Mouse (Mus musculus): ENCODE measurements around the gene Rpl27a. TPM values are rescaled to one million over a fixed set of nuclear protein-coding genes. Genes with fewer than 3 reads are reported as not detected.

The Rpl27a gene
- 100 to 1,000 TPM in 2 of 4 experiments, 10 to 100 TPM in 2; 82.2 to 125 (median 99.4) TPM for total RNA-seq (2022)

GRCm38 (mm10) chr7:109518838-109519696 is at the start of gene Rpl27a:
Gene Rpl27a (plus strand): TSS chr7:109519147.
- DNase-seq (ENCODE audit: low spot score) = peak; percentile 99

GRCm38 (mm10) chr7:109470700-109471099 is 48.2 kb upstream of the Rpl27a start:
- DNase-seq (ENCODE audit: low spot score) = no peak

GRCm38 (mm10) chr7:109477926-109478325 is 41.0 kb upstream of the Rpl27a start:
- no peak for DNase-seq (ENCODE audit: low spot score)

GRCm38 (mm10) chr7:109480765-109481197 is 38.2 kb upstream of the Rpl27a start:
- DNase-seq (ENCODE audit: low spot score) = peak; percentile 31

GRCm38 (mm10) chr7:109484221-109484620 is 34.7 kb upstream of the Rpl27a start:
- DNase-seq (ENCODE audit: low spot score) = no peak

DNA sequence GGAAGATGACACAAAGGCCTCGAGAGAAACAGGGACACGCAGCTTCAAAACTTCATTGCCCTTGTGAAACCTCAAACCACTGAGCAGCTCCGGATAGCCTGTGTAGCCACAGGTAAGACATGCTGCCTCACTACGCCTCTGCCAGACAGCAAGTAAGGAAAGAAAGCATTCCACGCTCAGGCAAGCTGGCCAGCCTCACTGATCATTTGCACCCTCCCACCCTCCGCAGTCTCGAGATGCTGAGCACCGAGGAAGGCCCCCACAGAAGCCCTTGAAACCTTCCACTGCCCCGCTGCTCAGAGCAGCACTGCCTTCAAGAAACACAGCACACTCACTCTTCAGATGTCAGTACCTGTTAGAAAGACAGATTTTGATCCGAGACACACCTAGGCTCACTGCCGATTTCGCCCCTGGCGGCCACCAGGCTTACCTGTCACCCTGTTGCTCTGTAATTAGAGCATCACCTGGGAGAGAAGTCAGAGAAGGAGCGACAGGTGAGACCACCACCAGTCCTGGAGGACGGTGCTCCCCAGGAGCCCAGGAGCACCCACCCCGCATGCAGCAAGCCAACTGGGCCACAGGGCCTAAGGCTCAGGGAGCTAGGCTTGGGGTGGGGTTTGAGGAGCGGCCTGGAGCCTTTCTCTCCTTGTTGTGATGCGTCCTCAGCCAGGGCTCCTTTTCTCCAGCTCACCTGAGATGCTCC is 26.2 kb upstream of the Rpl27a start:
- no peak for DNase-seq (ENCODE audit: low spot score)

DNA sequence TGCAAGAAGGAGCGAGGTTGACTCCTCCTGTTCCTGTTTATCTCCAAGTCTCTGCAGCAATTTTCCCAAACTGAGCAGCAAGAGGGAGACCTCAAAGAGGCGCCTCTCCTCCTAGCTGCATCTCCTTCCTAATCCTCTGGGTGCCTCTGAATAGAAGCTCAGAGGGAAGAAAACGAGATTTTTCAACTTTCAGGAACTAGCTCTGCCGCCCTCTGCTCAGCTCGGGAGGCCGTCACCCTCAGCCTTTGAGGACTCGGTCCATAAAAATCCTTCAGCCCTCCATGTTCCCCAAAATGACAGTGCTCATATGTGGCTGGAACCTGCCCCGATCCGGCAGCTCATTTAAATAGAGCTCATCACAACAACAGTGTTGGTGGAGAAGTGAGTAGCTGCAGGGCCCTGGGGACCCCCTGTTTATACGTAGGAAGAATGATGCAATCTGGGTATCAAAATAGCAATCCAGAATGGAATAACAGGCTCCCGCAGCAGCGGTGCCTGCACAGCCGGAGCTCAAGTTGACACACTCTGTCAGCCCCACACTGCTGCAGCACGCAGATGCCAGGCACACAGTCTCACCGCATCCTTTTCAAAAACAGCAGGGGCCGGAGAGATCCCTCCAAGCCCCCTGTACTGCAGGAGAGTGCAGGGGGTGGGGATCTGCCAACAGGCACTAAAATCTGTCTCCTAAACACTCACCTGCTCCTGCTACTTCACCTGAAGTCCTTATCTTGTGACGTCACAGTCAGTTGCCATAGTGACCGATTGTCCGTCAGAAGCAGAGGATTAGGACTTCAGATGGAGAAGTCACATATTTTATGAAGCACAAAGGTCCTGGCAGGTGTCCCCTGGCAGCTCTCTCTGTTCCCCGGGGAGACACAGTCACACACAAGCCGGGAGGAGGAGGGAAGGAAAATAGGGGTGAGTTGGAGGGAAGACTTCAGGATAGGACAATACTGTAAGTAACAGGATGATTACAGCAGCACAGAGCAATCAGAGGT is 25.3 kb upstream of the Rpl27a start:
- DNase-seq (ENCODE audit: low spot score) = no peak

DNA sequence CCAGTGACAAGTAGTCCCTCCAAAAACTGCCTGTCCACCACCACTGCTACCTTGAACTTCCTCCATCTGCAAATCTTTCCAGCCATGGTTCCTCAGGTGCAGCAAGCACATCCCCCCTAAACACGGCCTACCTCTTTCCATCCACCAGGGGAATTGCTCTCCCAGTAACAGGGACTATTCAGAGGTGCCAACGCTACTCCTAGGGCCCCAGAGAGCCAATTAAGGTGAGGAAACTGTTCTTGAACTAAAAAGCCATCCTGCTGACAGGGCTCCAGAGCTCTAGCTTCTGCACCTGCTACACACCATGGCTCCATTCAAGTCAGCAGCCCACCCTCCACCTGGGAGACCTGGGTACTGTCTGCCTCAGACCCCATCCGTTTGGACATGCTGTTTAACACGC is 21.4 kb upstream of the Rpl27a start:
- no peak for DNase-seq (ENCODE audit: low spot score)

GRCm38 (mm10) chr7:109507119-109507518 is 11.8 kb upstream of the Rpl27a start:
- DNase-seq (ENCODE audit: low spot score) = no peak

DNA sequence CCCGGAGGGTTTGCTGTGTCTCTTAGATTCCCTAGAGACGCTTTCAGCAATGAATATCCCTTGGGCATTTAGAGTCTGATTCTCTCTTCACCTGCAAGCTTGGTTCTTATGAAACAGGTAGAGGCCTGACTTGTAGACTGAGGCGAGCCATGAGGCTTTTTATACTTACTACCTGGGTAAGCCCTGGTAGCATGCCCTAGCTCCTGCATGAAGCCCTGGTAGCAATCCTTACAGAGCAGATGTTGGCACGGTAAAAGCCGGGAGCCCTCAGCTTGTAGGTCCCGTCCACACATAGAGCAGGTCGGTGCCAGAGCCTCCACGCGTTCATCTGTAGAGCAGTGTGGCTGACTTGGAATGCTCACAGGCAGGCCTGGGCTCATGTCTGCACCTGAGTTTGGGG is 11.4 kb upstream of the Rpl27a start:
- no peak for DNase-seq (ENCODE audit: low spot score)

GRCm38 (mm10) chr7:109508034-109508433 is 10.9 kb upstream of the Rpl27a start, which contains the start of gene Trim66:
Gene Trim66 (minus strand): TSS chr7:109508134.
- DNase-seq (ENCODE audit: low spot score) = no peak

DNA sequence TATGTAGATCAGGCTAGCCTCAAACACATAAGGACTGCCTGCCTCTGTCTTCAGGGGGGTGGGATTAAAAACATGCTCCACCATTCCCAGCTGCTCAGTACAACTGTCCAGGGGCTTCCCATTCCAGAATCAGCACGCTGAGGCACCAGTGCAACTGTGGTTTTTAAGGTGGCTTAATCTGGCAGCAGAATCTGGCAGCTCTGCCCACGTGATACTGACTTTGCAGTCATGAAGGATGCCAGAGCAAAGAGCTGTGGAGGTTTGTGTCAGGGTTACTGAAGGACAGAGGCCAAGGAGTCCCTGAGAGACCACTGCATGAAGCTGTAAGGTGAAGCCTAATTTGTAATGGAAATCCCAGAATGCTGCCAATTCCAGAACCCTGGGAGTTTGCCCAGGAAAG is 8.1 kb upstream of the Rpl27a start:
- no peak for DNase-seq (ENCODE audit: low spot score)

DNA sequence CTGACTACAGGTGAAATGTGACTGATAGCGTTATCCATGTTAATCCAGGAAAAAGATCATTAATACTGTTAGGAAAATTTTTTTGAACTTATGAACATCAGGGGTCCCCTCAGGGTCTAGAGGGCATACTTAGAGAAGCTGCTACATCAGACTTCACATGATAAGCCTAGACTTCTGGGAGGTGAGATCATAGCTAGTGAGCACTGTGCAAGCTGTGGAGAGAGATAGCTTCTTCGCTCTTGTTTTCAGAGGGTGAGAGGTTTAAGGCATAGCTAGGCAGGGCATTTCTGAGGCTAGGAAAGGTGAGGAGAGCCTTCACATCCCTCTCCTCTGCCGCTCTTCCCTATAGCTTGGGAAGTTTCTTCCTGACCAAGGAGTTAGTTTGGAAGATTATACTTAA is 7.1 kb upstream of the Rpl27a start:
- no peak for DNase-seq (ENCODE audit: low spot score)

DNA sequence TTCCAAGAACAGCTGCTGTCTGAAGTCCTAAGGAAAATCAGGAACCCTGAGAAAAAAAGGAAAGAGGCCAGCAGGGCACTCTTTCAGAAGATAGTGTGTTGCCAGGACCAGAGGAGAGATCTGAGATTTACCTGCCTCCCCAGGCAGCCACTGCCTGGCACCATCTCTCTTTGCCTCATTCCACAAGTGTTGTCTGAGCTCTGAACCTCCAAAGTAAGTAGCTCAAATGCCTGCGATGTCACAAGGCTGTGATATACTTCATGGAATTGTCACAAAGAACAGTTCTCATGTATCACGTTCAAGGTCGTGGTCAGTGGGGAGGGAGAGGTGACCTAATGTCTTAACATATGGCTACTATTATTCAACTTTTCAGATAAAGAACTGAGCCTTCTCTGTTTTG is 2.4 kb upstream of the Rpl27a start:
- no peak for DNase-seq (ENCODE audit: low spot score)

GRCm38 (mm10) chr7:109518036-109518681 is 788 bp upstream of the Rpl27a start:
- no peak for DNase-seq (ENCODE audit: low spot score)

- no peak for DNase-seq (ENCODE audit: low spot score)
Measured at GRCm38 (mm10) chr7:109519936-109520335, 989 bp downstream of the Rpl27a start.

DNA sequence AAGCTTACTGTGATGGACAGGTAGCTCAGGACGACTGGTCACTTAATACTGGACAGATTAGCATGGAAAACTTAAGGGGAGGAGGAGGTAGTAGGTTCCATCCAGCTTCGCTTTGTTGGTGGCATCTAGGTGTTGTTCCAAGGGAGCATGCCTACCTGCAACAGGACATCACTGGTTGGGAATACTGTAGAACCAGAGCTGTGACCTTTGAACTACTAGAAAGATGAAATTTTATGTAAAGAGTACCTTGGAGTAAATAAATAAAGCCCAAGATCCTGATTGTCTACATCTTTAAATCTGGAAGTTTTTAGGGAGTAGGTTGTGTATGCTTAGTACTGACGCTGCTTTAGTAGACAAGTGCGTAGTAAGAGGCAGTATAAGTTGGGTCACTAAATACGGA is 3.1 kb downstream of the Rpl27a start:
- DNase-seq (ENCODE audit: low spot score) = no peak

DNA sequence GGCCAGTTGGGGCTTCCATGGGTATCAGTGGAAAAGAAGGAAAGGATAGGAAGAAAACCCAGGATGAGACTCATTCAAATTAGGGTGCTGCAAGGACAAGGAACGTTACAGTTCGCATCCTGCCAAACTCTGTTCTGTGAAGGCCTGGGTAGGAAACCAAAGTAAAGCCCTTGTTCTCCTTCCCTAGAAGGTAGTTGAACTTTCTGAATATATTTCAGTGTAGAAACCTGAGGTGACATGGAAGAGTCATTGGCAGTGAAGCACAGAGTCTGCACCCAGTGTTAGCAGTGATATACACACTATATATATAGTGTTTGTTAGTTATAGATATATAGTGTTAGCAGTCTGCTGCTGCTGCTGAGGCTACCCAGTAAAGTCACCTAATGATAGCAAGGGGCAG is 4.4 kb downstream of the Rpl27a start:
- no peak for DNase-seq (ENCODE audit: low spot score)

DNA sequence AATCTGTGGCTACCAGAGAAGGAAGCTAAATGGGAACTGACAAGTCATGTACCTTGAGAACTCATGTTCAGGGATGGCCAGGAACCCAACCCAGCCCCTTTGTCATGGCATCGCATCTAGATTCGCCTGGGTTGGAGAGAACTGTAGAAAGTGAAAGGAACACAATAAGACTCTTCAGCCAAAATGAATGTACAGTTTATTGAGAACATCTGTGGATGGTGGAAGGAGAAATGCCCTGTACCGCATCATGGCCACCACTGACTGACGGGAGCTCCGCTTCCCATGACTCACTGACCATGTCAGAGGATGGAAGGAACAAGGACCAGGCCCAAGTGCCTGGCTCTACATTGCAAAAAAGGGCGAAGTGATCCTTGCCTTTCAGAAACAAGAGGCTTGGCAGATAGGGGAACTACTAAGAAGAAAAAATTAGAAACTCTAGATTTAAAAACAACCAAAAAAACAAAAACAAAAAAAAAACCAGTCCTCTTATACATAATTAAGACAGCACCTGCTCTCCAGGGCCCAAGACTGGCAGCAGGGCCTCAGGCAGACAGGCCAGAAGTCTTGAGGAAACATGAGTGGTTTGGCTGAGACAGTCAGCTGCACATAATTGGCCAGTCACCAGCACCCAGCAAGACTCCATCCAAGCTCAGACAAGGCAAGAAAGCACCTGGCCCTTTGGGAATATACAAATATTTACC is 4.9 kb downstream of the Rpl27a start:
- DNase-seq (ENCODE audit: low spot score) = no peak

- DNase-seq (ENCODE audit: low spot score) = no peak
Measured at GRCm38 (mm10) chr7:109524442-109524744, 5.4 kb downstream of the Rpl27a start.

DNA sequence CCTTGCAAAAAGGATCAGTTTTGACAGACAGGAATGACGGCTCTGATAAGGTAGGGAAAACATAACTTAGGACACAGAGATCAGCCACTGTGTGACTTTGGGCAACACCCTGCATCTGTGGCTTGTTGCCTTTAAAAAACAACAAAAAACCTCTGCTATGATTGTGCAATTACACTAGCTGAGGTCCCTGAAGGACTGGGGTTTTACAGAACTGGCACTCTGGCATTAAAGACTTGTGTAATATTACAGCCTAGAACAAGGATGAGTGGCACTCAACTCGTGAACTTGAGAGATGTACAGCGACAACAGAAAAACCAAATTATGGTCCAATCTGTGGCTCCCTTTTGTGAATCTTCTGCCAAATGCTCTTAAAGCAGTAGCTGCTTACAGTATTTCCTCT is 5.8 kb downstream of the Rpl27a start:
- DNase-seq (ENCODE audit: low spot score) = no peak

Data from heart, adult 8-10 months (tissue).